Comparison of ENCODE assay signal across 12 mouse cellular contexts in the genomic region with DNA sequence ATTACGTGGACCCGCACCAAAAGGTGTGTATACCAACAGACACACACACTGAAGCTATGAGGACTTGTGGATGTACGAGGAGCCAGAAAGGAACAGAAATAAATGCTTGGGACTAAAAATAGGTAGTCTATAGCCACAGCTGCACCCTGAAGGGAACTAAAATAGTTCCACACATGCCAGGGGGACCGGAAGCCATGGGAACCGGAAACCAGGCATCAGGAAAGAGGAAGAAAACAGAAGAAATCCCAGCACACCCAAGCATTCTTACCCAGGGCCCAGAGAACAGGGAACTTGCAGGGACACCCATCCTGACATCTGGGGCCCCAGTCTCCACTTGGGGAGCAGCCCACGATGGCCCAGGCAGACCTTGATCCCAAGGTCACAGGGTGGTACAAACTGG. TPM values are rescaled to one million over a fixed set of nuclear protein-coding genes. Genes with fewer than 3 reads are reported as not detected.
DNase-seq lines count a peak whose midpoint lies in the region; ATAC-seq and TF ChIP-seq lines count a peak whose summit lies in the region.
"Had no signal": no experiment of that assay in that cellular context is flagged by ENCODE, and none has a peak within 500 bp of the region (broad histone marks: within the 10 kb centered on the region; RNA-seq: fewer than 3 reads in every experiment).

No protein-coding gene starts in this region.

- DNase-seq in layer of hippocampus, adult 11-12 months (ENCODE audit: low spot score), result peak; percentile 28
- DNase-seq in layer of hippocampus, postnatal 14 days (ENCODE audit: low spot score in 2 of 2), result no peak
- DNase-seq in brain, adult 2 months (ENCODE audit: low read depth, low spot score), result peak; percentile 36
- no peak for DNase-seq in embryonic facial prominence, embryonic 10.5 days (ENCODE audit: low spot score)
- no peak for DNase-seq in stomach, postnatal 0 days (ENCODE audit: low spot score)
- no peak for DNase-seq in ovary, adult 18-20 months (ENCODE audit: low spot score)
- DNase-seq: right cerebral cortex, postnatal 25 days had no signal

- peak overlapping the region; percentile 14; the same call in 1 of the 2 replicates for H3K4me2 ChIP-seq in heart, embryonic 16.5 days (ENCODE audit: low read depth, low read length)
- H3K4me2 ChIP-seq in stomach, postnatal 0 days (replicated peaks; ENCODE audit: low read depth), result no peak overlapping the region
- H3K4me2 ChIP-seq: forebrain, embryonic 13.5 days; intestine, embryonic 15.5 days; neural tube, embryonic 12.5 days had no signal

- H3K4me3 ChIP-seq in embryonic facial prominence, embryonic 10.5 days, result no peak overlapping the region
- no peak overlapping the region for H3K4me3 ChIP-seq in heart, embryonic 16.5 days (ENCODE audit: low read length)
- H3K4me3 ChIP-seq in stomach, postnatal 0 days (ENCODE audit: low read depth, low read length), result no peak overlapping the region
- H3K4me3 ChIP-seq: forebrain, embryonic 13.5 days; intestine, embryonic 15.5 days; neural tube, embryonic 12.5 days had no signal

- no peak for TF ChIP-seq EP300 in stomach, postnatal 0 days (optimal IDR thresholded peaks at IDR 0.05)

- no peaks in the 10 kb centered on the region for H3K9me3 ChIP-seq in embryonic facial prominence, embryonic 10.5 days
- H3K9me3 ChIP-seq in heart, embryonic 16.5 days (replicated peaks; ENCODE audit: control insufficient read depth, low read length), result no peaks in the 10 kb centered on the region
- no peaks in the 10 kb centered on the region for H3K9me3 ChIP-seq in stomach, postnatal 0 days (ENCODE audit: control insufficient read depth, low read length)
- H3K9me3 ChIP-seq: forebrain, embryonic 13.5 days; intestine, embryonic 15.5 days; neural tube, embryonic 12.5 days had no signal

- H3K27ac ChIP-seq in embryonic facial prominence, embryonic 10.5 days (replicated peaks), result peak overlapping the region; percentile 57; the same call in 1 of the 2 replicates
- peak overlapping the region; percentile 78 for H3K27ac ChIP-seq in heart, embryonic 16.5 days (ENCODE audit: low read length)
- no peak overlapping the region for H3K27ac ChIP-seq in stomach, postnatal 0 days (replicated peaks)
- H3K27ac ChIP-seq: forebrain, embryonic 13.5 days; intestine, embryonic 15.5 days; neural tube, embryonic 12.5 days had no signal

- H3K27me3 ChIP-seq in embryonic facial prominence, embryonic 10.5 days (replicated peaks; ENCODE audit: low read depth, poor library complexity, severe bottlenecking), result no peaks in the 10 kb centered on the region
- H3K27me3 ChIP-seq in heart, embryonic 16.5 days (ENCODE audit: control insufficient read depth, insufficient read depth, low read length), result no peaks in the 10 kb centered on the region
- no peaks in the 10 kb centered on the region for H3K27me3 ChIP-seq in stomach, postnatal 0 days (ENCODE audit: control insufficient read depth, insufficient read depth, low read length)
- H3K27me3 ChIP-seq: forebrain, embryonic 13.5 days; intestine, embryonic 15.5 days; neural tube, embryonic 12.5 days had no signal

- H3K4me1 ChIP-seq in embryonic facial prominence, embryonic 10.5 days, result peaks cover 48% of the 10 kb centered on the region
- peaks cover 42% of the 10 kb centered on the region for H3K4me1 ChIP-seq in heart, embryonic 16.5 days (ENCODE audit: control insufficient read depth, insufficient read depth, low read length)
- H3K4me1 ChIP-seq in stomach, postnatal 0 days (replicated peaks; ENCODE audit: control insufficient read depth, insufficient read depth), result no peaks in the 10 kb centered on the region; the same call in 1 of the 2 replicates
- H3K4me1 ChIP-seq: neural tube, embryonic 12.5 days had no signal

- no peak overlapping the region for H3K9ac ChIP-seq in heart, embryonic 16.5 days (ENCODE audit: low read length)
- H3K9ac ChIP-seq in stomach, postnatal 0 days (ENCODE audit: low read length), result no peak overlapping the region
- H3K9ac ChIP-seq: forebrain, embryonic 13.5 days; intestine, embryonic 15.5 days; neural tube, embryonic 12.5 days had no signal

- no peak for TF ChIP-seq CTCF in stomach, postnatal 0 days (IDR thresholded peaks at IDR 0.05; ENCODE audit: low read depth)

- ATAC-seq in heart, embryonic 16.5 days (replicated peaks; ENCODE audit: extremely low read depth, insufficient read depth, low FRiP score), result no peak
- no peak for ATAC-seq in stomach, postnatal 0 days (ENCODE audit: low FRiP score, low TSS enrichment)
- ATAC-seq: forebrain, embryonic 13.5 days; intestine, embryonic 15.5 days had no signal

- peaks cover 9% of the 10 kb centered on the region; the same call in 1 of the 2 replicates for H3K36me3 ChIP-seq in embryonic facial prominence, embryonic 10.5 days (replicated peaks)
- no peaks in the 10 kb centered on the region for H3K36me3 ChIP-seq in heart, embryonic 16.5 days (ENCODE audit: control insufficient read depth, insufficient read depth)
- 0 out of 2 replicates have a peak, but pooled peaks cover 2% of the 10 kb centered on the region for H3K36me3 ChIP-seq in stomach, postnatal 0 days (ENCODE audit: control insufficient read depth, insufficient read depth, low read length)
- H3K36me3 ChIP-seq: intestine, embryonic 15.5 days; neural tube, embryonic 12.5 days had no signal

- 87% methylated on average over 6 of the region's 6 CpGs for WGBS in embryonic facial prominence, embryonic 10.5 days
- WGBS in heart, embryonic 16.5 days, result 48% methylated on average over 6 of the region's 6 CpGs
- 65% methylated on average over 6 of the region's 6 CpGs for WGBS in stomach, postnatal 0 days

RNA-seq across cellular contexts. Expression of a gene that starts 7.9 kb away (rescaled TPM):
- total RNA-seq in layer of hippocampus, postnatal 14 days (2021), result 10 to 100 TPM; 46.1 to 54.3 TPM
- polyA plus RNA-seq in embryonic facial prominence, embryonic 10.5 days (2016; fragmentation: Nextera tagmentation; extraction: Ambion mirVana), result 43.2 and 47.3 TPM in 2 replicates
- 72.9 and 75.5 TPM in 2 replicates for polyA plus RNA-seq in heart, embryonic 16.5 days (2015; fragmentation: Nextera tagmentation; extraction: Ambion mirVana)
- 30.1 and 31.8 TPM in 2 replicates for polyA plus RNA-seq in stomach, postnatal 0 days (2015; fragmentation: Nextera tagmentation; extraction: Ambion mirVana)

RNA-seq across cellular contexts. Expression of a gene that starts 56.1 kb away (rescaled TPM):
- total RNA-seq in layer of hippocampus, postnatal 14 days (2021), result under 1 TPM; 0.28 to 0.52 TPM
- polyA plus RNA-seq in embryonic facial prominence, embryonic 10.5 days (2016; fragmentation: Nextera tagmentation; extraction: Ambion mirVana), result 0.53 and 0.60 TPM in 2 replicates
- polyA plus RNA-seq in heart, embryonic 16.5 days (2015; fragmentation: Nextera tagmentation; extraction: Ambion mirVana), result 0.27 and 0.30 TPM in 2 replicates
- 0.51 and 0.56 TPM in 2 replicates for polyA plus RNA-seq in stomach, postnatal 0 days (2015; fragmentation: Nextera tagmentation; extraction: Ambion mirVana)
- total RNA-seq: heart, postnatal 36 days had no signal

RNA-seq across cellular contexts. Expression of a gene that starts 57.0 kb away (rescaled TPM):
- total RNA-seq in layer of hippocampus, postnatal 14 days (2021), result 100 to 1,000 TPM; 755 to 828 TPM
- polyA plus RNA-seq in embryonic facial prominence, embryonic 10.5 days (2016; fragmentation: Nextera tagmentation; extraction: Ambion mirVana), result 957 and 988 TPM in 2 replicates
- 928 and 945 TPM in 2 replicates for polyA plus RNA-seq in heart, embryonic 16.5 days (2015; fragmentation: Nextera tagmentation; extraction: Ambion mirVana)
- 537 and 549 TPM in 2 replicates for polyA plus RNA-seq in stomach, postnatal 0 days (2015; fragmentation: Nextera tagmentation; extraction: Ambion mirVana)

Comparison
In these comparisons a context has a peak if more than half of its experiments do, and no peak if none do; other contexts are left out.
1. DNase-seq: peak in layer of hippocampus, adult 11-12 months (single experiment) and brain, adult 2 months (single experiment); none in layer of hippocampus, postnatal 14 days (0 of 2), embryonic facial prominence, embryonic 10.5 days (single experiment), stomach, postnatal 0 days (single experiment) and ovary, adult 18-20 months (single experiment).